11 mouse cellular contexts compared by ENCODE assay signal in genomic region chr14:59736861-59737700, GRCm38 (mm10).
A peak's percentile ranks its signal among the peaks of the same experiment; 100 is the strongest.
DNase-seq lines count a peak whose midpoint lies in the region; ATAC-seq and TF ChIP-seq lines count a peak whose summit lies in the region.
"Had no signal": no experiment of that assay in that cellular context is flagged by ENCODE, and none has a peak within 500 bp of the region (broad histone marks: within the 10 kb centered on the region; RNA-seq: fewer than 3 reads in every experiment).

No protein-coding gene starts in this region.

- no peak overlapping the region for H3K4me2 ChIP-seq in forebrain, embryonic 15.5 days (replicated peaks)
- H3K4me2 ChIP-seq in kidney, embryonic 15.5 days: no peak overlapping the region

- H3K27me3 ChIP-seq in forebrain, embryonic 15.5 days: no peaks in the 10 kb centered on the region
- H3K27me3 ChIP-seq in kidney, embryonic 15.5 days: no peaks in the 10 kb centered on the region; the same call in none of the 2 replicates
- H3K27me3 ChIP-seq in limb, embryonic 10.5 days (ENCODE audit: low read depth, poor library complexity, severe bottlenecking): no peaks in the 10 kb centered on the region
- no peaks in the 10 kb centered on the region for H3K27me3 ChIP-seq in kidney, adult 2 months (replicated peaks; ENCODE audit: control insufficient read depth, insufficient read depth, low read length)

- no peak overlapping the region for H3K4me3 ChIP-seq in forebrain, embryonic 15.5 days
- no peak overlapping the region for H3K4me3 ChIP-seq in kidney, embryonic 15.5 days (replicated peaks)
- no peak overlapping the region for H3K4me3 ChIP-seq in limb, embryonic 10.5 days
- no peak overlapping the region for H3K4me3 ChIP-seq in kidney, adult 2 months (ENCODE audit: insufficient read depth, low read depth, low read length)

- peaks cover 27% of the 10 kb centered on the region for H3K4me1 ChIP-seq in forebrain, embryonic 15.5 days
- peaks cover 15% of the 10 kb centered on the region for H3K4me1 ChIP-seq in kidney, embryonic 15.5 days
- H3K4me1 ChIP-seq in limb, embryonic 10.5 days: peaks cover 48% of the 10 kb centered on the region
- H3K4me1 ChIP-seq in kidney, adult 2 months (ENCODE audit: control insufficient read depth, insufficient read depth, low read length): no peaks in the 10 kb centered on the region

- H3K36me3 ChIP-seq in forebrain, embryonic 15.5 days: no peaks in the 10 kb centered on the region
- no peaks in the 10 kb centered on the region for H3K36me3 ChIP-seq in kidney, embryonic 15.5 days
- H3K36me3 ChIP-seq in limb, embryonic 10.5 days: no peaks in the 10 kb centered on the region
- no peaks in the 10 kb centered on the region for H3K36me3 ChIP-seq in kidney, adult 2 months (ENCODE audit: control insufficient read depth, insufficient read depth, low read length)
- H3K36me3 ChIP-seq: G1E had no signal

- peak overlapping the region; percentile 79 for H3K27ac ChIP-seq in forebrain, embryonic 15.5 days (replicated peaks)
- H3K27ac ChIP-seq in kidney, embryonic 15.5 days: no peak overlapping the region
- no peak overlapping the region for H3K27ac ChIP-seq in limb, embryonic 10.5 days
- no peak overlapping the region for H3K27ac ChIP-seq in kidney, adult 2 months (ENCODE audit: insufficient read depth, low read depth, low read length)

- peak; percentile 91 for ATAC-seq in forebrain, embryonic 15.5 days (replicated peaks)
- ATAC-seq in kidney, embryonic 15.5 days (replicated peaks; ENCODE audit: low FRiP score): no peak

- H3K9me3 ChIP-seq in forebrain, embryonic 15.5 days: no peaks in the 10 kb centered on the region
- H3K9me3 ChIP-seq in kidney, embryonic 15.5 days (replicated peaks): no peaks in the 10 kb centered on the region
- H3K9me3 ChIP-seq in limb, embryonic 10.5 days (replicated peaks): no peaks in the 10 kb centered on the region

- TF ChIP-seq CTCF in kidney, adult 2 months (conservative IDR thresholded peaks at IDR 0.05; ENCODE audit: insufficient read depth, insufficient read length, low read depth, low read length): no peak

- no peak overlapping the region for H3K9ac ChIP-seq in forebrain, embryonic 15.5 days (replicated peaks)
- no peak overlapping the region for H3K9ac ChIP-seq in kidney, embryonic 15.5 days

- TF ChIP-seq POLR2A in kidney, adult 2 months (IDR thresholded peaks at IDR 0.05; ENCODE audit: low read depth, low read length): no peak

- WGBS in forebrain, embryonic 15.5 days: 4% methylated on average over 9 of the region's 9 CpGs
- WGBS in kidney, embryonic 15.5 days: 53% methylated on average over 9 of the region's 9 CpGs
- 13% methylated on average over 9 of the region's 9 CpGs for WGBS in limb, embryonic 10.5 days
- WGBS in kidney, adult 2 months: 76% methylated on average over 9 of the region's 9 CpGs

- DNase-seq in testis, postnatal 14 days (ENCODE audit: low spot score): peak; percentile 20
- DNase-seq in testis, postnatal 10 days (ENCODE audit: low spot score): no peak
- peak; percentile 66 for DNase-seq in left cerebral cortex, postnatal 4 days
- DNase-seq in limb, embryonic 10.5 days (ENCODE audit: low spot score): no peak
- no peak for DNase-seq in lung, postnatal 36 days
- DNase-seq in kidney, adult 2 months: no peak
- DNase-seq: gastrocnemius, postnatal 10 days; kidney, adult 11 months had no signal

- intact Hi-C loops in left cerebral cortex, postnatal 4 days (cut with DNase I): no loop called here

Comparison
In these comparisons a context has a peak if more than half of its experiments do, and no peak if none do; other contexts are left out.
1. DNase-seq: peak in testis, postnatal 14 days (single experiment) and left cerebral cortex, postnatal 4 days (single experiment); none in testis, postnatal 10 days (single experiment), limb, embryonic 10.5 days (single experiment), lung, postnatal 36 days (single experiment) and kidney, adult 2 months (single experiment).